Mouse (Mus musculus) hindbrain, embryonic 13.5 days (tissue): Measurements from ENCODE around the gene Layn. TPM values are rescaled to one million over a fixed set of nuclear protein-coding genes. Genes with fewer than 3 reads are reported as not detected.

Experiments
- ATAC-seq: fragments of 200-750 bp; cut with Nextera tagmentation; 2 replicates; pipeline ENCODE4 v1.8.0; 2017; ENCODE audit warnings: moderate TSS enrichment; ENCODE audit not compliant: low FRiP score
- H3K27ac ChIP-seq: fragments of 300-500 bp; sonication (generic); 2 replicates; pipeline ENCODE4 v1.5.1; 2015; ENCODE audit warnings: inconsistent platforms, mild to moderate bottlenecking, moderate library complexity
- H3K27me3 ChIP-seq: fragments of 300-500 bp; sonication (generic); 2 replicates; pipeline ENCODE4 v1.6.1; 2015; ENCODE audit warnings: mild to moderate bottlenecking, inconsistent platforms
- H3K36me3 ChIP-seq: fragments of 300-500 bp; sonication (generic); 2 replicates; pipeline ENCODE4 v1.6.1; 2015; ENCODE audit warnings: mild to moderate bottlenecking, inconsistent platforms
- H3K4me1 ChIP-seq: fragments of 300-500 bp; sonication (generic); replicated peaks from 2 replicates; pipeline ENCODE4 v1.6.1; 2015; ENCODE audit warnings: inconsistent platforms
- H3K4me2 ChIP-seq: fragments of 300-500 bp; sonication (generic); 2 replicates; pipeline ENCODE4 v1.6.1; 2015; ENCODE audit warnings: inconsistent platforms, mild to moderate bottlenecking, moderate library complexity
- H3K4me3 ChIP-seq: fragments of 300-500 bp; sonication (generic); 2 replicates; pipeline ENCODE4 v1.5.1; 2015; ENCODE audit warnings: mild to moderate bottlenecking, inconsistent platforms
- H3K9ac ChIP-seq: fragments of 300-500 bp; sonication (generic); 2 replicates; pipeline ENCODE4 v1.6.1; 2015; ENCODE audit warnings: mild to moderate bottlenecking, inconsistent platforms
- H3K9me3 ChIP-seq: fragments of 300-500 bp; sonication (generic); 2 replicates; pipeline ENCODE4 v1.6.1; 2016; ENCODE audit warnings: inconsistent platforms
- WGBS: fragments of 180-500 bp; shearing (Covaris S2); methylation state at CpG from one replicate; pipeline ENCODE4 v1.1.7; 2015; 5-methylcytosine and 5-hydroxymethylcytosine counted together
- polyA plus RNA-seq: library from polyadenylated mRNA; unstranded; fragments of >200 nt; fragmentation: Nextera tagmentation; extraction: Ambion mirVana; gene quantifications from 2 replicates; pipeline ENCODE4 v1.2.1, GENCODE M21; 2015

The Layn gene
- polyA plus RNA-seq, result 2.0 and 2.1 TPM in 2 replicates

GRCm38 (mm10) chr9:51076979-51077315 lies at the start of gene Layn:
Gene Layn (minus strand): TSS chr9:51077094.
- under 1% methylated on average over 14 of the region's 14 CpGs for WGBS
- peak within 1 kb of the TSS; percentile 62 for H3K4me2 ChIP-seq
- peak; percentile 79 for ATAC-seq

GRCm38 (mm10) chr9:51114767-51115166 lies 37.9 kb upstream of the Layn start:
- no peak overlapping the region for H3K4me2 ChIP-seq
- H3K4me3 ChIP-seq, result no peak overlapping the region
- no peak for ATAC-seq
- H3K27me3 ChIP-seq, result no peaks in the 10 kb centered on the region
- H3K9ac ChIP-seq, result no peak overlapping the region
- H3K9me3 ChIP-seq, result no peaks in the 10 kb centered on the region
- no peak overlapping the region for H3K27ac ChIP-seq
- no peaks in the 10 kb centered on the region for H3K4me1 ChIP-seq
- 83% methylated on average over 4 of the region's 4 CpGs for WGBS
- no peaks in the 10 kb centered on the region for H3K36me3 ChIP-seq

More at GRCm38 (mm10) chr9:51076979-51077315, at the start of gene Layn:
- no peak within 1 kb of the TSS; the same call in 1 of the 2 replicates for H3K27ac ChIP-seq
- H3K9ac ChIP-seq, result peak within 1 kb of the TSS; percentile 55
- peaks cover 28% of the 10 kb centered on the region for H3K27me3 ChIP-seq
- no peaks in the 10 kb centered on the region for H3K9me3 ChIP-seq
- H3K4me3 ChIP-seq, result peak within 1 kb of the TSS; percentile 38
- peaks cover 18% of the 10 kb centered on the region for H3K4me1 ChIP-seq
- H3K36me3 ChIP-seq, result no peaks in the 10 kb centered on the region

GRCm38 (mm10) chr9:51105751-51106150 lies 28.9 kb upstream of the Layn start:
- no peak overlapping the region for H3K4me3 ChIP-seq
- no peaks in the 10 kb centered on the region for H3K9me3 ChIP-seq
- no peak overlapping the region for H3K9ac ChIP-seq
- H3K4me1 ChIP-seq, result peaks cover 17% of the 10 kb centered on the region
- H3K27ac ChIP-seq, result no peak overlapping the region
- WGBS, result 84% methylated on average over 2 of the region's 2 CpGs
- H3K4me2 ChIP-seq, result no peak overlapping the region
- no peaks in the 10 kb centered on the region for H3K36me3 ChIP-seq
- H3K27me3 ChIP-seq, result peaks cover 15% of the 10 kb centered on the region
- no peak for ATAC-seq

- Histone ChIP-seq H3K4me1 (peaks cover 17% of the 10 kb centered on the region), H3K4me2 (peak overlapping the region; percentile 100), H3K9me3 (no peaks in the 10 kb centered on the region), H3K27ac (no peak overlapping the region), H3K4me3 (peak overlapping the region; percentile 66), H3K27me3 (peaks cover 21% of the 10 kb centered on the region), H3K9ac (peak overlapping the region; percentile 80), H3K36me3 (no peaks in the 10 kb centered on the region)
- 11% methylated on average over 30 of the region's 30 CpGs for WGBS
- ATAC-seq, result peak; percentile 76
These were observed 27.1 kb upstream of the Layn start for GRCm38 (mm10) chr9:51103808-51104514.

GRCm38 (mm10) chr9:51102963-51103807 lies 26.3 kb upstream of the Layn start:
- Histone ChIP-seq H3K4me1 (peaks cover 17% of the 10 kb centered on the region), H3K4me3 (peak overlapping the region; percentile 66), H3K27ac (no peak overlapping the region), H3K4me2 (peak overlapping the region; percentile 100), H3K9ac (peak overlapping the region; percentile 80), H3K27me3 (peaks cover 21% of the 10 kb centered on the region), H3K36me3 (no peaks in the 10 kb centered on the region), H3K9me3 (no peaks in the 10 kb centered on the region)
- peak; percentile 75 for ATAC-seq
- WGBS, result 2% methylated on average over 42 of the region's 44 CpGs

GRCm38 (mm10) chr9:51101756-51102425 lies 25.0 kb upstream of the Layn start, which contains the start of gene 4833427G06Rik:
Gene 4833427G06Rik (minus strand): TSS chr9:51102078.
- 8% methylated on average over 27 of the region's 27 CpGs for WGBS
- peak within 1 kb of the TSS; percentile 66 for H3K4me3 ChIP-seq
- H3K4me1 ChIP-seq, result peaks cover 17% of the 10 kb centered on the region
- no peaks in the 10 kb centered on the region for H3K36me3 ChIP-seq
- peak within 1 kb of the TSS; percentile 39; the same call in 1 of the 2 replicates for H3K9ac ChIP-seq
- H3K27me3 ChIP-seq, result peaks cover 21% of the 10 kb centered on the region
- H3K9me3 ChIP-seq, result no peaks in the 10 kb centered on the region
- peak within 1 kb of the TSS; percentile 100 for H3K4me2 ChIP-seq
- ATAC-seq, result peak; percentile 61; the same call in 1 of the 2 replicates
- no peak within 1 kb of the TSS for H3K27ac ChIP-seq

DNA sequence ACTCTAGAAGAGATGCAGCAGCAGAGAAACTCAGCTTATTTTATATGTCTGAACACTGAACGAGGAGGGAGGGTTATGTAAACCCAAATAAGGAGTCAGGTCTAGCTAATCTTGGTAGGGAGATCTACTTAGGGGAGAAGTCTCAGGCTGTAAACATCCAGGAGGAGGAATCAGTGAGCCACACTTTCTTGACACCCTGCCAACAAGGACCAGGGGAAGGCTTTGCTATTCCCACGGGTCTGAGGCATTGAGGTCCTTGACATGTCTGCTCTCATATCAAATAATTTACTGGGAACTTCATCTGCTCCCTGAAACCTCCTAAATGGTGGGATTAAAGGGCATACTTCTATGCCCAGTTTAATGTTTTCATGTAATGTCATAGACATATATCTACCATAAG lies 19.4 kb upstream of the Layn start:
- no peaks in the 10 kb centered on the region for H3K9me3 ChIP-seq
- ATAC-seq, result no peak
- H3K36me3 ChIP-seq, result no peaks in the 10 kb centered on the region
- no peak overlapping the region for H3K4me2 ChIP-seq
- peaks cover 10% of the 10 kb centered on the region for H3K27me3 ChIP-seq
- no peak overlapping the region for H3K9ac ChIP-seq
- no peaks in the 10 kb centered on the region for H3K4me1 ChIP-seq
- 57% methylated on average over 2 of the region's 2 CpGs for WGBS
- no peak overlapping the region for H3K27ac ChIP-seq
- H3K4me3 ChIP-seq, result no peak overlapping the region

GRCm38 (mm10) chr9:51093697-51094096 lies 16.8 kb upstream of the Layn start:
- Histone ChIP-seq H3K4me2 (no peak overlapping the region), H3K27me3 (no peaks in the 10 kb centered on the region), H3K27ac (no peak overlapping the region), H3K4me3 (no peak overlapping the region), H3K36me3 (no peaks in the 10 kb centered on the region), H3K4me1 (peaks cover 3% of the 10 kb centered on the region; the same call in 1 of the 2 replicates), H3K9me3 (no peaks in the 10 kb centered on the region), H3K9ac (no peak overlapping the region)
- ATAC-seq, result no peak
- 80% methylated on average over 5 of the region's 5 CpGs for WGBS

- peaks cover 6% of the 10 kb centered on the region for H3K4me1 ChIP-seq
- no peak overlapping the region for H3K4me3 ChIP-seq
- H3K27ac ChIP-seq, result no peak overlapping the region
- no peaks in the 10 kb centered on the region for H3K9me3 ChIP-seq
- WGBS, result 85% methylated on average over 5 of the region's 5 CpGs
- H3K36me3 ChIP-seq, result no peaks in the 10 kb centered on the region
- no peak overlapping the region for H3K9ac ChIP-seq
- H3K4me2 ChIP-seq, result no peak overlapping the region
- no peak for ATAC-seq
- H3K27me3 ChIP-seq, result peaks cover 13% of the 10 kb centered on the region
These were observed 4.7 kb upstream of the Layn start for GRCm38 (mm10) chr9:51081614-51082013.

GRCm38 (mm10) chr9:51076300-51076978 lies 455 bp downstream of the Layn start:
- Histone ChIP-seq H3K27ac (no peak overlapping the region; the same call in 1 of the 2 replicates), H3K4me3 (peak overlapping the region; percentile 38), H3K9ac (peak overlapping the region; percentile 55), H3K4me2 (peak overlapping the region; percentile 62), H3K4me1 (peaks cover 18% of the 10 kb centered on the region), H3K9me3 (no peaks in the 10 kb centered on the region), H3K36me3 (no peaks in the 10 kb centered on the region), H3K27me3 (peaks cover 28% of the 10 kb centered on the region)
- peak; percentile 36 for ATAC-seq
- 1% methylated on average over 17 of the region's 17 CpGs for WGBS

DNA sequence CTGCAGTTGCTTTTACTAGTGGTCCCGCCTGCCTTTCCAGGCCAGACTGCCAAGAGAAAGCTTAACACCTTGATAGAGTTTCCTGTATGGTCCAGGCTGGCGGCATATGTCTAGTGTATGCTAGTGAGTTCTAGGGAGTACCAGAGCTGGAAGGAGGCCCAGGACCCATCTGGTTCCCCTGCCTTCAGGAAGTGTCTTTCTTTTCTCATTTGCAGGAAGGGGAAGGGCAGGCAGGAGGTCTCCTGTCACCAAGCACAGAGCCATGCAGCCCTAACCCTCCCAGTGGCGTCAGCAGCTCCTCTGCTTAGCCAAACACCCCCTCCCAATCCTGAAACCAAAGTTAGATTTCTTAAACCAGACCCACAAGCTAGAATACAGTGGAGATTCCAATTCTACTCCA lies 1.1 kb downstream of the Layn start:
- WGBS, result 32% methylated on average over 3 of the region's 3 CpGs
- no peak overlapping the region for H3K27ac ChIP-seq
- peak overlapping the region; percentile 62 for H3K4me2 ChIP-seq
- no peaks in the 10 kb centered on the region for H3K9me3 ChIP-seq
- no peaks in the 10 kb centered on the region for H3K36me3 ChIP-seq
- H3K4me1 ChIP-seq, result peaks cover 18% of the 10 kb centered on the region
- H3K4me3 ChIP-seq, result peak overlapping the region; percentile 38
- no peak for ATAC-seq
- peaks cover 28% of the 10 kb centered on the region for H3K27me3 ChIP-seq
- no peak overlapping the region for H3K9ac ChIP-seq
